Mouse (Mus musculus) G1E (cell line): ENCODE measurements around the gene Atp8a1.

Source experiments
- CTCF ChIP-seq: IDR thresholded peaks from 2 replicates; pipeline ENCODE4 v1.5.1; 2012; ENCODE audit warnings: low read depth, low read length, inconsistent platforms, mixed read lengths
- GATA1 ChIP-seq: IDR thresholded peaks from 2 replicates; pipeline ENCODE4 v1.6.1; 2012; ENCODE audit warnings: borderline replicate concordance, low read length, inconsistent platforms, mixed read lengths
- GATA2 ChIP-seq: IDR thresholded peaks from 2 replicates; pipeline ENCODE4 v1.6.1; 2012; ENCODE audit warnings: low read depth, low read length, inconsistent platforms, borderline replicate concordance
- POLR2AphosphoS5 ChIP-seq: IDR thresholded peaks from 2 replicates; pipeline ENCODE4 v1.6.1; 2012; ENCODE audit warnings: low read depth, low read length, inconsistent platforms; ENCODE audit not compliant: insufficient replicate concordance
- TAL1 ChIP-seq: conservative IDR thresholded peaks from 2 replicates; pipeline ENCODE4 v1.6.1; 2012; ENCODE audit warnings: low read depth, low read length, inconsistent platforms, mixed read lengths

GRCm38 (mm10) chr5:67866221-67866620 lies 19.0 kb upstream of the Atp8a1 start:
- TF ChIP-seq CTCF (no peak), GATA1 (no peak), TAL1 (no peak), POLR2AphosphoS5 (no peak), GATA2 (no peak)
